Mouse (Mus musculus) fibroblast of lung, adult 2 months (primary cell): ENCODE data around the gene Ift43.
A peak's percentile ranks its signal among the peaks of the same experiment; 100 is the strongest.

Experiments used
- DNase-seq: peaks from one replicate; pipeline ENCODE4 v3.0.0-alpha.2; 2011; ENCODE audit warnings: low read depth

Ift43 gene

GRCm38 (mm10) chr12:86082481-86083012 is at the start of gene Ift43:
Gene Ift43 (plus strand): TSS chr12:86082541.
- DNase-seq = peak; percentile 73

- no peak for DNase-seq
Measured at GRCm38 (mm10) chr12:86035586-86035985, 46.8 kb upstream of the Ift43 start.

- no peak for DNase-seq
Measured at GRCm38 (mm10) chr12:86036368-86037166, 45.8 kb upstream of the Ift43 start.

GRCm38 (mm10) chr12:86037235-86037921 is 45.0 kb upstream of the Ift43 start:
- no peak for DNase-seq

- no peak for DNase-seq
Measured at GRCm38 (mm10) chr12:86039078-86039477, 43.3 kb upstream of the Ift43 start.

GRCm38 (mm10) chr12:86039751-86040150 is 42.6 kb upstream of the Ift43 start:
- DNase-seq = no peak

- DNase-seq = no peak
Measured at GRCm38 (mm10) chr12:86046141-86046540, 36.2 kb upstream of the Ift43 start.

GRCm38 (mm10) chr12:86046776-86047175 is 35.6 kb upstream of the Ift43 start:
- DNase-seq = no peak

GRCm38 (mm10) chr12:86047376-86047775 is 35.0 kb upstream of the Ift43 start:
- no peak for DNase-seq

- DNase-seq = no peak
Measured at GRCm38 (mm10) chr12:86049813-86050212, 32.5 kb upstream of the Ift43 start.

- DNase-seq = no peak
Measured at GRCm38 (mm10) chr12:86051477-86051876, 30.9 kb upstream of the Ift43 start.

GRCm38 (mm10) chr12:86055306-86055705 is 27.0 kb upstream of the Ift43 start:
- DNase-seq = no peak

GRCm38 (mm10) chr12:86056976-86057375 is 25.4 kb upstream of the Ift43 start:
- DNase-seq = no peak

- DNase-seq = no peak
Measured at GRCm38 (mm10) chr12:86057516-86057915, 24.8 kb upstream of the Ift43 start.

- no peak for DNase-seq
Measured at GRCm38 (mm10) chr12:86059341-86059740, 23.0 kb upstream of the Ift43 start.

GRCm38 (mm10) chr12:86064796-86065195 is 17.5 kb upstream of the Ift43 start:
- DNase-seq = no peak

GRCm38 (mm10) chr12:86071432-86071831 is 10.9 kb upstream of the Ift43 start:
- no peak for DNase-seq

- no peak for DNase-seq
Measured at GRCm38 (mm10) chr12:86074681-86075080, 7.7 kb upstream of the Ift43 start.

GRCm38 (mm10) chr12:86075358-86075757 is 7.0 kb upstream of the Ift43 start:
- DNase-seq = no peak

GRCm38 (mm10) chr12:86076321-86076901 is 5.9 kb upstream of the Ift43 start:
- peak; percentile 47 for DNase-seq

GRCm38 (mm10) chr12:86077322-86077721 is 5.0 kb upstream of the Ift43 start:
- DNase-seq = no peak

- no peak for DNase-seq
Measured at GRCm38 (mm10) chr12:86077736-86078135, 4.6 kb upstream of the Ift43 start.

- no peak for DNase-seq
Measured at GRCm38 (mm10) chr12:86078176-86078552, 4.2 kb upstream of the Ift43 start.
